Mouse (Mus musculus): Measurements from ENCODE around the gene Kif6. TPM values are rescaled to one million over a fixed set of nuclear protein-coding genes. Genes with fewer than 3 reads are reported as not detected.
A peak's percentile ranks its signal among the peaks of the same experiment; 100 is the strongest.

The Kif6 gene
- total RNA-seq, 2 experiments from 2014 or later = 4.3 to 5.7 TPM

DNA sequence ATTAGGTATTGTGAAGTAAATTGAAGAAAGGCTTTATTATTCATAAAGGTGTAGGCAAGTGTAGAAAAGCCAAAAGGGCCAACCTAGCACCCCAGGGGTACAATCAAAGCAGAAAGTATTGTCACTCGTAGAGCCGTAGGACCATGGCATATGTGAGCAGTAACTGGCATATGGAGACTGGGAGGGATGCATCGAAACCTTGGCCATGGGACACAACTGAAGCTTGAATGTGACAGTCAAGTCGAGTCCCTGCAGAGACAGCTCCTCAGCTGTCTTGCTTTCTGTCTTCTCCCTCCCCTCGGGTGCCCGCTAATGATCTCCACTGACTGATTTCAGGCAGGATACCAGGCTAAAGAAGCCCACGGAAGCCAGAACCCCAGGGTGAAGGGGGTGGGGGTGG lies 266.9 kb downstream of the Kif6 start:
- no peak for DNase-seq
- intact Hi-C loops (cut with DNase I) = no loop called here

- no peak for DNase-seq
- intact Hi-C loops (cut with DNase I) = no loop called here
Observed at GRCm38 (mm10) chr17:49883136-49883755, 268.3 kb downstream of the Kif6 start.

- DNase-seq = peak; percentile 27
- intact Hi-C loops (cut with DNase I) = no loop called here
Observed at GRCm38 (mm10) chr17:49885035-49885434, 270.1 kb downstream of the Kif6 start.

- DNase-seq = no peak
- intact Hi-C loops (cut with DNase I) = no loop called here
Observed at GRCm38 (mm10) chr17:49889629-49890028, 274.7 kb downstream of the Kif6 start.

DNA sequence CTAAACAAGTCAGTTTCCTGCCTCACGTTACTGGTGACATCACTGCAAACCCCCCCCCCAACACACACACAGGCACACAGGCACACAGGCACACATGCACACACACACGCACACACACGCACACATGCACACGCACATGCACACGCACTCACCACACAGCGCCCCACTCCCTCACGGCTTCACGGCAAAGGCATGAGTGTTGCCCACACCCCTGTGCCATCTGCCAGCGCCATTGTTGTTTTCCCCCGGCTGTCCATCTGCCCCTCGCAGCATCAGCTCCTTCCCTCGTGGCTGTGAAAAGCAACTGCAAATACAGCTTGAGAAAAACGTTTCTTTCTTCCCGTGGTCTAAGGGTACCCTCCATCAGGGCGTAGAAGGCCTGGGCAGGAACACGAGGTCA lies 275.9 kb downstream of the Kif6 start:
- intact Hi-C loops (cut with DNase I) = no loop called here
- DNase-seq = no peak

GRCm38 (mm10) chr17:49892390-49892789 lies 277.5 kb downstream of the Kif6 start:
- intact Hi-C loops (cut with DNase I) = no loop called here
- DNase-seq = no peak

DNA sequence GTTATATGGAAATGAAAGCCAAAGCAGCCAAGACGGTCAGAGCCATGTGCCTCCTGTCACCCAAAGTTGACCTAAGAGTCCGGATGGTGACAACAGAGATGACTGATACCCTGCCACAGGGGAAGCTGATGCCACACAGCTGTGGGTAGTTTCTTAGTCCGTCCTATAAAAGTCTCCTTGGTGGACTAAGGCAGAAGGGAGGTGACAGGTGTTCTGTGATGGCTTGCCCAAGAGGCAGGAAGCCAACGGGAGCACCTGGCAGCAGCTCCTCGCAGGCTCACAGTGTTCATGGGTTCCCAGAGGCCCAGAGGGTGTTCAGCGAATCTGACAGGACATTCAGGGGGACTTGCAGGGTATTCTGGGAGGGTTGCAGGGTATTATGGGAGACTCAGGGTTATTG lies 279.5 kb downstream of the Kif6 start:
- intact Hi-C loops (cut with DNase I) = no loop called here

DNA sequence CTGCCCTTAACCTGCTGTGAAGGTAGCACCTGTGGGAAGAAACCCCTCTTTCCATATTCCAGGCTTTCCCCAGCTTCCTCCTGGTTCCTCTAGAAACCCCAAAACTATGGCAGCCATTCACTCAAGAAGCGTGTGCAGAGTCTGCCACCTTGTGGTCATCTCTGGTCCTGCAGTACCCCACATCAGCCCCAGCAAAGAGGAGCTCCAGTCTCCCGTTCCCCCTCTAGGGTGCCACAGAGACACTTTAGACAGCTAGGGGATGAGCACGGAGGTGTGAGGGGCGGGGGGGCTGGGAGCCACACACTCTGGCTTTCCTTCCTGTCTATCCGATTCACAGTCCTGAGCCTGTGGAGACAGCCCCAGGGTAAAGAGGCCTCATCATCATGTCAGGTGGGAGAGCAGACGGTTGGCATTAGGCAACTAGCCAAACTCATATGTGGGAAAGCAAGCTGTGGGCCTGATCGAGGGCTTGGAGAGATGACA lies 284.0 kb downstream of the Kif6 start:
- intact Hi-C loops (cut with DNase I) = loop anchor here (1.0 to 5.0 kb wide), 2 partner anchors 431 to 497 kb away; no protein-coding TSS in a partner anchor
- DNase-seq = peak; percentile 74 to 88

More for the DNA sequence above, 279.5 kb downstream of the Kif6 start:
- DNase-seq = no peak

DNA sequence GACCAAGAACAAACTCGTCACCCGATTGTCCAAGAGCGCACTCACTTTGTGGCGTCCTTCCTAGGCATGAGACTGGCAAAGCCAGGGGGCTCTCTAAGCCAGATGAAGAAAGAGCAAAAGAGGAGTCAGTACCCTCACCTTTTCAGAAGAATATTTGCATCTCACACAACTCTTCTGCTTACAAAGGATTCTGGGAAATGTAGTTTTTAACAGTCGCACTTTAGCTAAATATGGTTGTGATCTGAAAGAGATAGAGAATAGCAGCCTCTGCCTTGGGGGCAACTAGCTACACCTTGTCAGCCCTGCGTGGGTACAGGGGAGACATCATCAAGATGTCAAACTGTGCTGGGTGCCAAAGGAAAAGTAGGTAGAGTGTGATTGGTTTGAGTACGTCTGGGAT lies 287.7 kb downstream of the Kif6 start:
- intact Hi-C loops (cut with DNase I) = no loop called here
- DNase-seq = no peak

DNA sequence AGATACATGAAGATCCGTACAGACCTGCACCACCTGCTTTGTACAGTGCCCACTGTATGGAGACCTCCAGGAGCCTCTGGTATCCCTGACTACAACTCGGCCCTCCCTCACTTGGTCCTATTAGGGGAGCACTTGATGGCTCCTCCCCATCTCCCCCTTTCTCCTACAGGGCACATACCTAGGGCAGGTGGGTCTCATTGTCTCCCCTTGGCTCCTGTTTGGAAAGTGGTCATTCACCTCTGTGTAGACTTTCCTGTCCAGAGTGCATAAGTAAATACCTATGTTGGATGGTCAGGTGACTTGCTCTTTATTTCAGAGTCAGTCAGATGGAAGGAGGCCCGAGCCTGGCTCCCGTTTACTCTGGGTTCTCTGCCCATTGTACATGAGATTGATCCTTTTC lies 308.5 kb downstream of the Kif6 start:
- intact Hi-C loops (cut with DNase I) = no loop called here
- no peak for DNase-seq

DNA sequence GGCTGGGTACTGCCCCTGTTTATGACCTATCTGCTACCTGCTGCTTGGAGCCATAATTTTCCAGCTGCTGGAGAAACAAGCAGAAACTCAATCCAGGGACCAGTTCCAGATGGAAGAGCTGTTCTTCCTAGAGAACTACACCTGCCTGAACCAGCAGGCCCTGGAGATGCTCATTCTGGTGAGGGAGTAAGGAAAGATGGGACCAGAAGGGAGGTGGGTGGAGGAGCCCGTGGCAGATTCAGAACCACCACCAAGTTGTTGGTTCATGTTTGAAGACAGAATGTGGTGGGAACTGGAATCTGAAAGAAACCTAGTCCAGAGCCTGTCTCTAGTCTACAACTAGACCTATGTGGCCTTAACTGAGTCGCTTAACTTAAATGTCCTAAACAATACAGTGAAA lies 312.7 kb downstream of the Kif6 start:
- intact Hi-C loops (cut with DNase I) = no loop called here
- no peak for DNase-seq

DNA sequence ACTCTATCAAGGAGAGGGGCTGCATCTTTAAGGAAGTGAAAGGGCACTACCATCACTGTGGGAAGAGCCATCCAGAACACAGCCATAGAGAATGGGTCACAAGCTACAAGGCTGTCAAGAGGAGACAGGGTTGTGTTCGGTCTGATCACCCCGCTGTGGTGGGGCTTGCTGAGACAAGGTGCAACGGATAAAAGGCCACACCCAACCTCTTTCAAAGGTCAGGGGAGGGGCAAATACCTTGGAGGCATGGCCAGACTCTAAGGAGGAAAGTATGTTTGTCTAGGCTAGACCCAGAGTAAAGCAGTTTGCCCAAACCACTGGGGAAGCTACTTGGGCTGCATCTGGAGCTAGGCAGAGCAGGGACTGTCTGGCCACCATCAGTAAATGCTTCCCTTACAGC lies 318.9 kb downstream of the Kif6 start:
- DNase-seq = no peak
- intact Hi-C loops (cut with DNase I) = no loop called here

- intact Hi-C loops (cut with DNase I) = no loop called here
- DNase-seq = no peak
Observed at GRCm38 (mm10) chr17:49934586-49934985, 319.6 kb downstream of the Kif6 start.

GRCm38 (mm10) chr17:49935602-49936205 lies 320.8 kb downstream of the Kif6 start:
- intact Hi-C loops (cut with DNase I) = loop anchor here (1.0 to 5.0 kb wide), 3 partner anchors 302 to 862 kb away; partner anchors contain the start of gene Dazl
- DNase-seq = peak; percentile 80 to 89

GRCm38 (mm10) chr17:49936214-49936613 lies 321.3 kb downstream of the Kif6 start:
- no peak for DNase-seq
- intact Hi-C loops (cut with DNase I) = loop anchor here (5.0 kb wide), 2 partner anchors 356 to 861 kb away; partner anchors contain the start of gene Dazl

- intact Hi-C loops (cut with DNase I) = loop anchor here (5.0 kb wide), 2 partner anchors 353 to 858 kb away; partner anchors contain the start of gene Dazl
- no peak for DNase-seq
Observed at GRCm38 (mm10) chr17:49939146-49939545, 324.2 kb downstream of the Kif6 start.

DNA sequence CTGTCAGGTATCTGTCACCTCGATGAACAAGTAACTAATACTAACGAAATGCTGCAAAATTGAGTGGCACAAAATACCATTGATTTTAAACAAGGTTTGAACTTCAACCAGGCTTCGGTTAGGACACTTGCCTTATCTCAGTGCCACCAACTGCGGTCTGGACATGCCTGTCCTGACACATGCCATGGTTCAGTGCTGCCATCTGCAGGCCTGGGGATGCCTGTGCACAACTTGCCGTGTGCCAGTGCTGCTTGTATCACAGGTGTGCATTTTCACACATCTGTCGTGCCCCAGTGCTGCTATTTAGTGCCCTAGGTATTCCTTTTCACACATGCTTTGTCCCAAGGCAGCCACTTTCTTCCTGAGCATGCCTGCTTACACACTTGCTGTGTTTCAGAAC lies 327.7 kb downstream of the Kif6 start:
- intact Hi-C loops (cut with DNase I) = no loop called here
- no peak for DNase-seq

- peak; percentile 87 to 95 for DNase-seq
- intact Hi-C loops (cut with DNase I) = loop anchor here (1.0 kb wide), 2 partner anchors 242 to 287 kb away; no protein-coding TSS in a partner anchor
Observed at GRCm38 (mm10) chr17:49951491-49951855, 336.5 kb downstream of the Kif6 start.

DNA sequence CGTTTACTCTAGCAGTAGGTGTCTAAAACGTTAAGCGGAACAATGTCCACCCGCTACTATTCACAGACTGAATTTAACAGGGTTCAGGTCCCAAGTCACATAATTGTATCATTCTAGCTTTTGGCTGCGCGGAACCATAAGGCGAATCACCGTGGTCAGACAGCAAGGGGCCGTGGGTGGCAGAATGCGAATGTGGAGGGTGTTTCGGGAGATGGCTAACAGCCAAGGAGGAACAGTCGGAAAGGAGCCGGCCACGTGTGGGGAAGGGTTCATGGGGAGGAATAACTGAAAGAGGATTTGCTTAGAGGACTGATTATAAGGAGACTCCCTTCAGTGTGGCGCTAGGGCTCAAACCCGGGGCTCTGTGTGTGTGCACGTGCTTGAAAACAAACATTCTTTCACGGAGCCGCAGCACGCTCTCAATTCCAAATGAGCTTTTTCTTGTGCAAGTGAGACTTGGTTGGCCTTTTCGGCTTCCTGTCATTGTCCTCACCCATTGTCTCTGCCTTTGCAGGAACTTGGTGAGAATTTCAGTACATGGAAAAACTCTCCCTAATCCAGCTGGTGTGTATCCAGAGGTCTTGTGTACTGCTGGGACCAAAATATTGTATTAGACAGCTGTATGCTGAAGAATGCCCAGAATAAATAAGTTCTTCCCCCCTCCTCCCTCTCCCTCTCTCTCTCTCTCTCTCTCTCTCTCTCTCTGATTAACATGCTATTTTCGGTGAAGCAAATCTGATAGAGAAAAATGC lies 337.1 kb downstream of the Kif6 start:
- intact Hi-C loops (cut with DNase I) = loop anchor here (1.0 kb wide), 2 partner anchors 241 to 286 kb away; no protein-coding TSS in a partner anchor
- DNase-seq = peak; percentile 62 to 66

GRCm38 (mm10) chr17:49959021-49959420 lies 344.1 kb downstream of the Kif6 start:
- DNase-seq = no peak
- intact Hi-C loops (cut with DNase I) = no loop called here
